Comparison of ENCODE assay signal across 16 mouse cellular contexts in genomic region chr12:17134546-17135096, GRCm38 (mm10).
DNase-seq lines count a peak whose midpoint lies in the region.
"Had no signal": no experiment of that assay in that cellular context is flagged by ENCODE, and none has a peak within 500 bp of the region (broad histone marks: within the 10 kb centered on the region; RNA-seq: fewer than 3 reads in every experiment).

No protein-coding gene starts in this region.

- peak; percentile 32 for DNase-seq in 3134 (ENCODE audit: extremely low read depth, insufficient read length, low spot score)
- peak; percentile 57 for DNase-seq in 3T3-L1 (ENCODE audit: low read depth, low spot score)
- DNase-seq in NIH3T3 (ENCODE audit: low read depth), result peak; percentile 50
- DNase-seq in ovary, postnatal 36 days (ENCODE audit: low spot score), result no peak
- DNase-seq in lung, postnatal 10 days, result no peak
- DNase-seq in adipocyte (ENCODE audit: low spot score), result no peak
- DNase-seq: adrenal gland, adult 2 months; adrenal gland, postnatal 10 days; adrenal gland, postnatal 25 days; cerebellum, adult 11 months; cerebellum, adult 18-20 months; cerebellum, adult 8-10 months; cerebellum, adult 9-11 months; cerebellum, postnatal 14 days; cerebellum, postnatal 36 days; embryo, embryonic 11 days had no signal

Comparison
In these comparisons a context has a peak if more than half of its experiments do, and no peak if none do; other contexts are left out.
1. DNase-seq: peak in 3134 (single experiment), 3T3-L1 (single experiment) and NIH3T3 (single experiment); none in ovary, postnatal 36 days (single experiment), lung, postnatal 10 days (single experiment) and adipocyte (single experiment).